Mouse (Mus musculus) ES-Bruce4 (cell line): ENCODE results near the gene Dusp5.

Experiments used
- EP300 ChIP-seq: IDR thresholded peaks from 2 replicates; pipeline ENCODE4 v1.6.1; 2011; ENCODE audit warnings: low read depth, low read length; ENCODE audit not compliant: insufficient read depth
- POLR2A ChIP-seq: IDR thresholded peaks from one replicate; pipeline ENCODE4 v1.8.1; 2011; ENCODE audit warnings: low read length; ENCODE audit not compliant: insufficient read depth

GRCm38 (mm10) chr19:53544923-53545561, 16.1 kb downstream of the Dusp5 start:
- TF ChIP-seq POLR2A: no peak
- no peak for TF ChIP-seq EP300
